Mouse (Mus musculus) lung, embryonic 14.5 days (tissue): ENCODE data around the gene Fam13c. TPM values are rescaled to one million over a fixed set of nuclear protein-coding genes. Genes with fewer than 3 reads are reported as not detected.
"Not testable (repeated sequence)": the region's sequence is repeated elsewhere in the genome, so short reads cannot be mapped to it uniquely, and the experiment has no call there.

ENCODE experiments used
- ATAC-seq: fragments of 200-750 bp; cut with Nextera tagmentation; 2 replicates; pipeline ENCODE4 v1.8.0; 2017; ENCODE audit warnings: mild to moderate bottlenecking, moderate TSS enrichment, moderate library complexity; ENCODE audit not compliant: insufficient read depth
- DNase-seq: peaks from one replicate; pipeline ENCODE4 v3.0.0-alpha.2; 2015
- H3K27ac ChIP-seq: fragments of 300-500 bp; sonication (generic); 2 replicates; pipeline ENCODE4 v1.5.1; 2014; ENCODE audit warnings: low read depth, mild to moderate bottlenecking, moderate library complexity
- H3K27me3 ChIP-seq: fragments of 300-500 bp; sonication (generic); 2 replicates; pipeline ENCODE4 v1.6.1; 2014; ENCODE audit warnings: low read length, control low read depth; ENCODE audit not compliant: insufficient read depth
- H3K36me3 ChIP-seq: fragments of 300-500 bp; sonication (generic); 2 replicates; pipeline ENCODE4 v1.6.1; 2014; ENCODE audit warnings: control low read depth; ENCODE audit not compliant: insufficient read depth
- H3K4me1 ChIP-seq: fragments of 300-500 bp; sonication (generic); 2 replicates; pipeline ENCODE4 v1.6.1; 2014; ENCODE audit warnings: antibody characterized with exemption, control low read depth; ENCODE audit not compliant: insufficient read depth
- H3K4me2 ChIP-seq: fragments of 300-500 bp; sonication (generic); 2 replicates; pipeline ENCODE4 v1.6.1; 2014; ENCODE audit warnings: mild to moderate bottlenecking
- H3K4me3 ChIP-seq: fragments of 300-500 bp; sonication (generic); 2 replicates; pipeline ENCODE4 v1.5.1; 2014; ENCODE audit warnings: low read depth, low read length
- H3K9ac ChIP-seq: fragments of 300-500 bp; sonication (generic); 2 replicates; pipeline ENCODE4 v1.6.1; 2014
- H3K9me3 ChIP-seq: fragments of 300-500 bp; sonication (generic); 2 replicates; pipeline ENCODE4 v1.6.1; 2016; ENCODE audit warnings: low read depth, low read length, control low read depth
- CTCF ChIP-seq: IDR thresholded peaks from 2 replicates; pipeline ENCODE4 v1.5.1; 2016; ENCODE audit warnings: antibody characterized with exemption, low read depth
- WGBS: fragments of 180-500 bp; shearing (Covaris S2); extraction: QIAGEN DNeasy Blood & Tissue Kit; methylation state at CpG from one replicate; pipeline ENCODE4 v1.1.7; 2014; 5-methylcytosine and 5-hydroxymethylcytosine counted together
- polyA plus RNA-seq: library from polyadenylated mRNA; unstranded; fragments of >200 nt; fragmentation: Nextera tagmentation; extraction: Ambion mirVana; gene quantifications from 2 replicates; pipeline ENCODE4 v1.2.1, GENCODE M21; 2014

Gene Fam13c
- polyA plus RNA-seq, 1 experiment from 2014 or later = 9.7 TPM

GRCm38 (mm10) chr10:70419282-70420264 is 20.7 kb upstream of the Fam13c start:
- 50% methylated on average over 15 of the region's 15 CpGs for WGBS
- H3K27me3 ChIP-seq = no peaks in the 10 kb centered on the region

DNA sequence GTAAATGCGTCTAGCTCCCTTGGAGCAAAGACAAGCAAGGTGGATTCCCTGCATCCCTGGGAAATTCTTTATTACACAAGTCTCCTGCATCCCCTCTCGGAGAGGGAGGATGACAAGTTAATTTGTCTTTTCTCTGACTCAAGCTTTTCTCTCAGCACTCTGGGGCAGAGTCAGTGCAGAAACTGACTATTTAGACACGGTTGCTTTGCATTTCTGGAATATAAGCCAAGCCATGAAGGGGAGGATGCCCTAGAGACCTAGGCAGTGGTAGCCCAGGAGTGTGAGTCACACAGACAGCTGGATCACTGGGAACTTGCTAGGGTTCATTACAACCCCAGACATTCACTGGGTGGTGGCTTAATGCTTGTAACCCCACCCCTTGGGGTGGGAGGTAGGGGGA is 13.9 kb upstream of the Fam13c start:
- 58% methylated on average over 3 of the region's 3 CpGs for WGBS
- Histone ChIP-seq H3K9ac (no peak overlapping the region), H3K4me3 (no peak overlapping the region), H3K27me3 (no peaks in the 10 kb centered on the region), H3K4me2 (no peak overlapping the region), H3K36me3 (no peaks in the 10 kb centered on the region), H3K4me1 (no peaks in the 10 kb centered on the region), H3K27ac (no peak overlapping the region; the same call in 1 of the 2 replicates), H3K9me3 (no peaks in the 10 kb centered on the region)
- no peak for DNase-seq
- ATAC-seq = no peak
- TF ChIP-seq CTCF = no peak

More at GRCm38 (mm10) chr10:70419282-70420264, 20.7 kb upstream of the Fam13c start:
- H3K9me3 ChIP-seq = no peaks in the 10 kb centered on the region
- ATAC-seq = no peak
- H3K4me1 ChIP-seq = no peaks in the 10 kb centered on the region
- H3K4me2 ChIP-seq = no peak overlapping the region
- no peak overlapping the region for H3K27ac ChIP-seq
- peak; percentile 47 for DNase-seq
- H3K4me3 ChIP-seq = no peak overlapping the region
- H3K9ac ChIP-seq = no peak overlapping the region
- H3K36me3 ChIP-seq = no peaks in the 10 kb centered on the region
- TF ChIP-seq CTCF = no peak

DNA sequence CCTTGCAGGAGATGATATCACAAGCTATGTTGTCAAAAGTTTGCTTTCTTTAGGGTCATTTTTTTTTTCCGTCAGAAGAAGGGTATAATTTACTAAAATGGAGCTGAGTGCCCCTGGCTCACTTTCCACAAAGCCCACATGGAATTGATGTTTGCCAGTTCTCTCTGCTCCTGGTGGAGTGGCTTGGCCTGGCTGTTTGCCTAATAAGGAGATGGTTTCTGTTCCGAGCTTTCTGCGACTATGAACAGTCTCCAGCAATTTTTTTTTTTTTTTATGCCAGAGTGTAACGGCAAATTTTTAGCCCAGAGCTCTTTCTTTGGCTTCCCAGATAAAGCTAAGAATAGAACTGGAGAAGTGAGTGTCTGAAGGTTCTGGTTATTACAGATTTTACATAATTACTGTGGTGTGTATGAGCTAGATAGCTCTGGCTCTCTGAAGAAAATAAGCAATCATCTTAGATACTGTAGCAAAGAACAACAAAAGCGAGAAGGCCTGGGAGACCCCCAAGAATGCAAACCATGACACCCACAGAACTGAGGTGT is 12.1 kb upstream of the Fam13c start:
- WGBS = 50% methylated on average over 5 of the region's 5 CpGs
- no peak overlapping the region for H3K4me2 ChIP-seq
- H3K9ac ChIP-seq = no peak overlapping the region
- H3K36me3 ChIP-seq = no peaks in the 10 kb centered on the region
- no peak overlapping the region for H3K4me3 ChIP-seq
- no peaks in the 10 kb centered on the region for H3K27me3 ChIP-seq
- no peak for TF ChIP-seq CTCF
- peak; percentile 75 for DNase-seq
- no peaks in the 10 kb centered on the region for H3K9me3 ChIP-seq
- H3K4me1 ChIP-seq = no peaks in the 10 kb centered on the region
- ATAC-seq = peak; percentile 21; the same call in 1 of the 2 replicates
- H3K27ac ChIP-seq = peak overlapping the region; percentile 70

- no peak for ATAC-seq
- no peak for DNase-seq
- no peak for TF ChIP-seq CTCF
- H3K36me3 ChIP-seq = no peaks in the 10 kb centered on the region
- no peak overlapping the region for H3K4me3 ChIP-seq
- no peak overlapping the region for H3K9ac ChIP-seq
- H3K27me3 ChIP-seq = no peaks in the 10 kb centered on the region
- 93% methylated on average over 9 of the region's 9 CpGs for WGBS
- H3K4me2 ChIP-seq = no peak overlapping the region
- no peaks in the 10 kb centered on the region for H3K9me3 ChIP-seq
- no peaks in the 10 kb centered on the region for H3K4me1 ChIP-seq
- no peak overlapping the region for H3K27ac ChIP-seq
Measured at GRCm38 (mm10) chr10:70429341-70429740, 10.9 kb upstream of the Fam13c start.

DNA sequence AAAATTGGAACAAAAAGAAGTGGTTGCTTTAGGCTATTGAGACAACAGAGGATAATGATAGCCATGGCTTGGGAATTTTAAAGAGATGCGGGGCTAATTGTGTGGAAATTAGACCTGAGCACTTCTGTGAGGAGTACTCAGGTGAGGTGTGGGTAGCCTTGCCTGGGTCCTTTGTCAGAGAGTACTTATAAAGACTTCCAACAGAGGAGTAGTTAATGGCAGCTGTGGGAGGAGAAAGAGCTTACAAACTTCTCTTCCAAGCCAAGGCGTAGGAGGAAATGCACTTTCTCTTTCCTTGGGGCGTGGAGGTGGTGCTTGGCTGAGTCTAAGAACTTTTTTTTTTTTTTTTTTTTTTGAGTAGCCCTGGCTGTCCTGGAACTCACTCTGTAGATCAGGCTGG is 6.9 kb upstream of the Fam13c start:
- Histone ChIP-seq H3K36me3 (no peaks in the 10 kb centered on the region), H3K4me1 (no peaks in the 10 kb centered on the region), H3K4me2 (no peak overlapping the region), H3K4me3 (no peak overlapping the region), H3K9ac (no peak overlapping the region), H3K27ac (no peak overlapping the region), H3K9me3 (no peaks in the 10 kb centered on the region), H3K27me3 (no peaks in the 10 kb centered on the region)
- no peak for DNase-seq
- TF ChIP-seq CTCF = no peak
- 89% methylated on average over 3 of the region's 3 CpGs for WGBS
- ATAC-seq = no peak

DNA sequence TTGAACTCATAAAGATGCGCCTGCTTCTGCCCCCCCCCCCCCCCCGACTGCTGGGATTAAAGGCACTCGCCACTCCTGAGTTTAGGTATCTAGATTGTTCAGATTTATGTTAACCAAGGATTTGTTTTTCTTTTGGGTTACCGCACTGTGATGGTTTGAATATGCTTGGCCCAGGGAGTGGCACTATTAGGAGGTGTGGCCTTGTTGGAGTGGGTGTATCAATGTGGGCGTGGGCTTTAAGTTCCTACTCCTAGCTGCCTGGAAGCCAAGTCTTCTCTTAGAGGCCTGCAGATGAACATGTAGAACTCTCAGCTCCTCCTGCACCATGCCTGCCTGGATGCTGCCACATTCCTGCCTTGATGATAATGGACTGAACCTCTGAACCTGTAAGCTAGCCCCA is 6.5 kb upstream of the Fam13c start:
- H3K9me3 ChIP-seq, H3K4me1 ChIP-seq, H3K4me2 ChIP-seq, H3K36me3 ChIP-seq, DNase-seq, ATAC-seq, H3K4me3 ChIP-seq, H3K27ac ChIP-seq, H3K9ac ChIP-seq, H3K27me3 ChIP-seq: not testable (repeated sequence)
- WGBS = 80% methylated on average over 4 of the region's 5 CpGs

GRCm38 (mm10) chr10:70436656-70437055 is 3.6 kb upstream of the Fam13c start:
- DNase-seq (no peak), ATAC-seq (no peak)
- TF ChIP-seq CTCF = no peak
- Histone ChIP-seq H3K9me3 (no peaks in the 10 kb centered on the region), H3K36me3 (no peaks in the 10 kb centered on the region), H3K27me3 (no peaks in the 10 kb centered on the region), H3K4me2 (no peak overlapping the region), H3K27ac (no peak overlapping the region), H3K9ac (no peak overlapping the region), H3K4me3 (no peak overlapping the region), H3K4me1 (peaks cover 2% of the 10 kb centered on the region; the same call in 1 of the 2 replicates)
- WGBS = 79% methylated on average over 4 of the region's 4 CpGs
